Mouse (Mus musculus): ENCODE measurements around the gene Glipr2. TPM values are rescaled to one million over a fixed set of nuclear protein-coding genes. Genes with fewer than 3 reads are reported as not detected.
A peak's percentile ranks its signal among the peaks of the same experiment; 100 is the strongest.

Gene Glipr2
- polyA plus RNA-seq, 1 experiment: 28.2 TPM

GRCm38 (mm10) chr4:43994342-43994741 is 37.1 kb downstream of the Glipr2 start:
- DNase-seq (ENCODE audit: low read depth, low spot score): no peak
- 50% methylated on average over 2 of the region's 2 CpGs for WGBS

GRCm38 (mm10) chr4:44003622-44004021 is 46.4 kb downstream of the Glipr2 start:
- 60% methylated on average over 6 of the region's 6 CpGs for WGBS
- DNase-seq (ENCODE audit: low read depth, low spot score): no peak

DNA sequence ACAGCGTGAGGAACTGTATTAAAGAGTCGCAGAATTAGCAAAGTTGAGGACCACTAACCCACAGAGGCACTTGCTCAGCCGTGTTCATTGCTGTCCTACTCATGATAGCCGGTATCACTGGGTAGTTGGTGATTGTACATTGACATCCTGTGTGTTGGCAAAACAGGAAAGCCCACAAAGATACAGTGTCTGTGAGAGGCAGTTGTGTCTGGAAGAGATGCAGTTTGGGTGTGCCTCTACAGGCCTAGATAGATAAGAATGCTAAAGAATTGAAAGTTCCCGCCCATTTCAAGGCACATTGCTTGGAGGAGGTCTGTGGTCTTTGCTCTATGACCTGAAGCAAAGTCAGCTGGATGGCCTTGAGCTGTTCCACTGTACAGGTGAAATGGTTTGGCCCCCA is 46.9 kb downstream of the Glipr2 start, which contains the start of gene Clta:
Clta (plus strand) TSS at position 327 of the 400 bp plus-strand sequence.
- no peak for DNase-seq (ENCODE audit: low read depth, low spot score)
- 76% methylated on average over 5 of the region's 5 CpGs for WGBS

- 84% methylated on average over 3 of the region's 3 CpGs for WGBS
Measured at GRCm38 (mm10) chr4:44004623-44005409, 47.6 kb downstream of the Glipr2 start.

GRCm38 (mm10) chr4:44010176-44010575 is 53.0 kb downstream of the Glipr2 start:
- WGBS: 71% methylated on average over 1 of the region's 1 CpGs
- no peak for DNase-seq (ENCODE audit: low read depth, low spot score)

More at GRCm38 (mm10) chr4:44004623-44005409, 47.6 kb downstream of the Glipr2 start:
- DNase-seq (ENCODE audit: low read depth, low spot score): no peak

DNA sequence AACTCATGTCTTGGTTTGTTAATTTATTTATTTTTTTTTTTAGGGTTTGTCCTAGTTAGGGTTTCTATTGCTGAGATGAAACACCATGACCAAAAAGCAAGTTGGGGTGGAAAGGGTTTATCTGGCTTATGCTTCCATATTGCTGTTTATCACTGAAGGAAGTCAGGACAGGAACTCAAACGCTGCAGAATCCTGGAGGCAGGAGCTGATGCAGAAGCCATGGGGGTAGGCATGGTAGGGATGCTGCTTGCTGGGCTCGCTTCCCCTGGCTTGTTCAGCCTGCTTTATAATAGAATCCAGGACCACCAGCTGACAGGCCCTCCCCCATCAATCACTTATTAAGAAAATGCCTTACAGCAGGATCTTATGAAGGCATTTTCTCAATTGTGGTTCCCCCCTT is 53.7 kb downstream of the Glipr2 start:
- WGBS: 50% methylated on average over 2 of the region's 2 CpGs
- no peak for DNase-seq (ENCODE audit: low read depth, low spot score)

DNA sequence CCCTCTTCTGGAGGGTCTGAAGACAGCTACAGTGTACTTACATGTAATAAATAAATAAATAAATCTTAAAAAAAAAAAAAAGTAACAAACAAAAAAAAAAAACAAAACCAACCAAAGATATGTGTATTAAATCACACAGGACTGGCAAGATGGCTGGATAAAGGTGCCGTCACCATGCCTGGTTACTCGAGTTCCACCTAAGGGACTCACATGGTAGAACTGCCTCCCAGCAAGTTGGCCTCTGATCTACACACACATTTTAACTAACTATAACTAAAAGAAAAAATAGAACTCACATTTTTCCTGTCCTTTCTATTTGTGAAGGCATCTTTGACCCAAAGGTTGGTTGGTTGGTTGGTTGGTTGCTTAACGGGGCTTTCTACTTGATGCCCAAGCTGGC is 54.6 kb downstream of the Glipr2 start:
- 80% methylated on average over 3 of the region's 3 CpGs for WGBS
- DNase-seq (ENCODE audit: low read depth, low spot score): no peak

DNA sequence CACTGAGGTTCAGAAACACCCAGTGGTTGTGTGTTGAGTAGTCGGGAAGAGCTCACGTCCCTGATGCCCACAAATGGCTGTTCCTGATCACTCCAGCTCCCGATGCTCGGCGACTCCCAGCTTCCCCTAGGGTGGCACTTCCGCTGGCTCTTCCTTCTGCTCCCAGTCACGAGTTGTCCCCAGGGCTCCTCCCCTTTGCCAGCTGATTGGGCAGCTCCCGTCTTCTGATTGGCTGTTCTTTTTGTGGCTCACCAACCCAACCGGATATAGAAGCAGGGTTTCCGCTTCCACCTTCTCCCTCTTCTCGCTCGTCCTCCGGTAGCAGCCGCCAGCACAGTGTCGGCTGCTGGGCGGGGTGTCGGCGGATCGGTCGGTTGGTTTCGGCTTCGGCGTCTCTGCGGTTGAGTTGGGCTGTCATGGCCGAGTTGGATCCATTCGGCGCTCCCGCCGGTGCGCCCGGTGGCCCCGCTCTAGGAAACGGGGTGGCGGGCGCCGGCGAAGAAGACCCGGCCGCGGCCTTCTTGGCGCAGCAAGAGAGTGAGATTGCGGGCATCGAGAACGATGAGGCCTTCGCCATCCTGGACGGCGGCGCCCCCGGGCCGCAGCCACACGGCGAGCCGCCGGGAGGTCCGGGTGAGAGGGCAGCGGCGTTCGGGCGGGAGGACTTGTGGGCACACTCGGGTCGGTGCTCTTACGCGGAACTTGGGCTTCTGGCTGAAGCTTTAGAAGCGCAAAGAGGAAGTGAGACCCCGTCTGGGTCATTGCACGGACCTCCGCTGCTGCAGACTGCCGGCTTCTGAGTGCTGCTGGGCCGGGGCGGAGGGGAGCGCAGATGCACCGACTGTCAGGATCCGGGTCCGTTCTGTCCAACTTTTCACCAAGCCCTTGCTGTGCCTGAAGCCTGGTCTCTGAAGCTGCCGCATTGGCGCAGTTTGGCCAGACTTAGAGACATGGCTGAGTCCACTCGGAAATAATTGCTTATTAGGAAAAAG is 55.5 kb downstream of the Glipr2 start:
- peak; percentile 89 for DNase-seq (ENCODE audit: low read depth, low spot score)
- WGBS: under 1% methylated on average over 77 of the region's 77 CpGs

DNA sequence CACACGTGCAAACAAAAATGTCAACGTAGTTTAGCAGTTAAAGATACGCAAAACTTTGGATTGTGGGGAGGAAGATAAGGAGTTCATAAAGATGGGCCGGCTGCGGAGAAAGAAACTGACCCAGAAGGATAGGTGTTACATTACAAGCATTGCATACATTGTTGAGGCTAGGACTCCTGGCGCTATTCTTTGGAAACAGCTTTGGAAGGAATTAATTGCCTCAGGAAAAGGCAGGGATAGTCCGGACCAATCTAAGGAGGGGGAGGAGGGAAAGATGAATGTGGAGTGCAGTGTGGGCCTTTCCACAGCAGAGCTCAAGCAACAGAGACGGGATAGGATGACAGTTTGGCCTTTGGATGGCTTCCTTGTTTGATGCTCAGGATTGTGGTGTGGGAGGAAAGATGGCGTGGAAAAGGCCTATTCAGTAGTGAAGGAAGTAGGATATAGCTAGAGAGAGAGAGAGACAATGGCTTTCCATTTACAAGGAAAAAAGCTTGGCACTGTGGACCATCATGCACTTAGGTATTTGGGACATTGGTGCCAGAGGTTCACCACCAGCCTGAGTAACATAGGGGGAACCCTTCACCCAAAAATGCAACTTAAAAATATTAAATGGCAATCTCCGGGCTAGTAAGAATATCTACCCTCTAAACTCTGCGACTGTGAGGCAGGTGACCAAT is 56.3 kb downstream of the Glipr2 start:
- WGBS: 14% methylated on average over 11 of the region's 11 CpGs
- no peak for DNase-seq (ENCODE audit: low read depth, low spot score)

DNA sequence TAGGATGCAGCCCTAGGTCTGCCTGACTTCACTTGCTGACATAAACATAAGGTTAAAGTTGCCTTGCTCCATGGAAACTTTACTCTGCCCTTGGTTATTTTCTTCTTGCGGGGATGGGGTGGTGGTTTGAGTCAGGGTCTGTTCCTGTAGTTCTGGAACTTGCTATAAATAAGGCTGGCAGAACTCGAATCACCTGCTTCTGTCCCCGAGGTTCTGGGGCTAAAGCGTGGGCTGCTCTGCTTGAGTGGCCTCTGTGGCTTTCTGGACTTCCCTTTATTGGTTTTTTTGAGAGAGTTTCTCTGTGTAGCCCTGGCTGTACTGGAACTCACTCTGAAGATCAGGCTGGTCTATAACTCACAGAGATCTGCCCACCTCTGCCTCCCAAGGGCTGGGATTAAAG is 58.9 kb downstream of the Glipr2 start:
- 73% methylated on average over 4 of the region's 4 CpGs for WGBS

GRCm38 (mm10) chr4:44016791-44017190 is 59.6 kb downstream of the Glipr2 start:
- DNase-seq (ENCODE audit: low read depth, low spot score): no peak
- WGBS: 56% methylated on average over 12 of the region's 12 CpGs

More for the DNA sequence above, 58.9 kb downstream of the Glipr2 start:
- DNase-seq (ENCODE audit: low read depth, low spot score): no peak

GRCm38 (mm10) chr4:44022323-44022722 is 65.1 kb downstream of the Glipr2 start:
- no peak for DNase-seq (ENCODE audit: low read depth, low spot score)
- 68% methylated on average over 4 of the region's 4 CpGs for WGBS

GRCm38 (mm10) chr4:44022766-44023165 is 65.6 kb downstream of the Glipr2 start:
- 88% methylated on average over 11 of the region's 11 CpGs for WGBS
- no peak for DNase-seq (ENCODE audit: low read depth, low spot score)

- 93% methylated on average over 9 of the region's 9 CpGs for WGBS
- DNase-seq (ENCODE audit: low read depth, low spot score): no peak
Measured at GRCm38 (mm10) chr4:44023681-44024080, 66.5 kb downstream of the Glipr2 start.

DNA sequence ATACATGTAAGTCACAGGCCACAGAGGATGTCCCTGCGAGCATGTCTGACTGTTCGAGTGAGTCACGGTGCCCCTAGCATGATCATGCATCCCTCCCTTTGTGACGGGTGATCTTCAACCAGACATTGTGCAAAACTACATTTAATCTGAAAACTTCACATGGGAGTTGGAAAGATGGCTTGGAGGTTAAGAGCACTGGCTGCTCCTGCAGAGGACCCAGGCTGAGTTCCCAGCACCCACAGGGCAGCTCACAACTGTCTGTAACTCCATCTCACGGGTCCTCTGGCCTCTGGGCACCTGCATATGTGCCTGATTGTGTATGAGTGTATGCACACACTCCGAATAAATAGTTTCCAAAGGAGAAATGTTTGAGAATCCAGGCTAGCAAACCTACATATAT is 67.0 kb downstream of the Glipr2 start:
- 96% methylated on average over 6 of the region's 6 CpGs for WGBS
- no peak for DNase-seq (ENCODE audit: low read depth, low spot score)

DNA sequence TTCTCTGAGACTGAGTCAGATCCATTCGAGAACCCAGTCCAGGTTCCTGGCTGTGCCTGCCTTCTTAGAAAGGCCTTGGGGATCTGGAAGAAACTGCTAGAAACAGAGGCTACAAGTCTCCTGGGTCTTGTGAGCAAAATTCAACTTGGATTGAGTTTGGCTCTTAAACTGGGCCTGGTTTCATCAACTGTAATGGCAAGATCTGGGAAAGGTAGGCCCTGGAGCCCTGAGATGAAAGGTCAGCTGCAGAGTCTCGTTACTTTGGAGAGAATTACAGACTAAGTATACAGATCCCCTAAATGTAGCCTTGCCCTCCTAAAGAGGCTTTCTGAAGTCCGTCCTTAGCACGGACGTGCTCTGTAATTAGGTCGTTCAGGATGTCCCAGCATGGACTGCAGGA is 68.4 kb downstream of the Glipr2 start:
- no peak for DNase-seq (ENCODE audit: low read depth, low spot score)
- WGBS: 89% methylated on average over 6 of the region's 6 CpGs

Data from large intestine, adult 2 months (tissue).